Mouse (Mus musculus) fat pad, adult 2 months (tissue): ENCODE measurements around the gene Il24.

Experiments
- DNase-seq: peaks from one replicate; pipeline ENCODE4 v3.0.0-alpha.2; 2011; ENCODE audit warnings: low read depth, low spot score; ENCODE audit errors: extremely low read depth

The Il24 gene

GRCm38 (mm10) chr1:130854819-130855218, 32.4 kb downstream of the Il24 start:
- DNase-seq = no peak

- no peak for DNase-seq
Measured at GRCm38 (mm10) chr1:130850405-130850804, 36.8 kb downstream of the Il24 start.

GRCm38 (mm10) chr1:130849530-130850214, 37.6 kb downstream of the Il24 start:
- no peak for DNase-seq

- no peak for DNase-seq
Measured at GRCm38 (mm10) chr1:130844516-130844915, 42.7 kb downstream of the Il24 start.

DNA sequence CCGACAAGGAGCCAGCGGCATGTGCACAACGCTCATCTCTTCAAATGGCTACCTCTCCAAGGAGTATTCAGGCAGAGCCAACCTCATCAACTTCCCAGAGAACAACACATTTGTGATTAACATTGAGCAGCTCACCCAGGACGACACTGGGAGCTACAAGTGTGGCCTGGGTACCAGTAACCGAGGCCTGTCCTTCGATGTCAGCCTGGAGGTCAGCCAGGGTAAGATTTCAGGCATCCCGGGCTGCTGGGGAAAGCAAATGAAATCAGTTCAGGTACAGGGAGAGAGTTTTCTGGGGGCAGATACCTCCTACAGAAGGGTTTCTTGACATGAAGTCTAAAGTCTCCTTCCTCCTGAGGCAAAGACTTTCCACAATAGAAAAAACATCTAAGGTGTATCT, 45.6 kb downstream of the Il24 start:
- DNase-seq = no peak

- no peak for DNase-seq
Measured at GRCm38 (mm10) chr1:130840599-130841379, 46.5 kb downstream of the Il24 start.

DNA sequence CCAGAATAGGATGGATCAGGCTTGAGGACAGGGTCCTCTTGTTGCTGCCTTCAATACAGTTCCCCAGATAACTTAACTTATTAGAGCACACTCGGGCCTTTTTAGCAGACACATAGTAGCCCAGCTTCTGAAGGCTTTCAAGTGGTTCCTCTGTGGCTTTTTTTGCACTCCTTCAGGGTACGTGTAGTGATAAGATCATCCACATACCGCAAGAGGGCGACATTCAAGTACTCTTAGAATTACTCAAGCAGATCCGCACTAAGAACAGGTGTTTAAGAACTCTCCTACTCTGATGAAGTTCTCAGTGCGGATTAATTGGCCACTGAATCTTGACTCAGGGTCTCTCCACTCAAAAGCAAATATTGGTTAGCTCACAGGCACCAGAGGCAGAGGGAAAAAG, 49.0 kb downstream of the Il24 start:
- DNase-seq = no peak

DNA sequence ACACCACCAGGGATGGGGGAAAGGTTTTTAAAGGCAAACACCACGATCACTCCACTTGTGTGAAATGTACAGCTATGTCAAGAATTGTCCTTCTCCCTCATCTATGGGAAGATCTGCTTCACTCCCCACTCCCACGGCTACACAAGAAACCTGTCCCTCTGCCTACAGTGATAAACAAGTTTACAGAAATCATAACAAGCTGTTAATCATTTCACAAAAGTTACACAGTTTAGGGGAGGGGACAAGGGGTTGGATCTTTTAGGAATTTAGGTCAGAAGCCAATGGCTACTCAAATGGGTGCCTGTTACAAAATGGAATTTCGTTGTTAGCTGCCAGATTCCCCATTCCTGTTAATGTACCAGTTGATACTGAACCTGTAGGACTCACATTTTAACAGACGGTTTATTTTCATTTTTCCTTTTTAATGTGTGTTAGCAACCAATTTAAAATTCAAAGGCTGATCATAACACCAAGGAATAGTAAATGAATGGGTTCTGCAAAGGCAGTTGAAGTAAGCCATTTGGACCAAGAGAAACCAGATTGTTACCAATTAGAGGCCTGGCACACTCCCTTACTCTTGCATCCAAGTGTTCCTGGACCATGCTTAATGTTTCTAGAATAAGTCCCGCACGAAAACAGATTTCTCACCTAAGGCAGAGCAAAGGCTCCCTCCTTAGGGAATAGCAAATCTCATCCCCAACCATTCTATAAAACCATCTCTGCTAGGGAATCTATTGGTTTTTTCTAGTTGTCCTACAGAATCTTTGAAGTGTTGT, 51.9 kb downstream of the Il24 start:
- no peak for DNase-seq

DNA sequence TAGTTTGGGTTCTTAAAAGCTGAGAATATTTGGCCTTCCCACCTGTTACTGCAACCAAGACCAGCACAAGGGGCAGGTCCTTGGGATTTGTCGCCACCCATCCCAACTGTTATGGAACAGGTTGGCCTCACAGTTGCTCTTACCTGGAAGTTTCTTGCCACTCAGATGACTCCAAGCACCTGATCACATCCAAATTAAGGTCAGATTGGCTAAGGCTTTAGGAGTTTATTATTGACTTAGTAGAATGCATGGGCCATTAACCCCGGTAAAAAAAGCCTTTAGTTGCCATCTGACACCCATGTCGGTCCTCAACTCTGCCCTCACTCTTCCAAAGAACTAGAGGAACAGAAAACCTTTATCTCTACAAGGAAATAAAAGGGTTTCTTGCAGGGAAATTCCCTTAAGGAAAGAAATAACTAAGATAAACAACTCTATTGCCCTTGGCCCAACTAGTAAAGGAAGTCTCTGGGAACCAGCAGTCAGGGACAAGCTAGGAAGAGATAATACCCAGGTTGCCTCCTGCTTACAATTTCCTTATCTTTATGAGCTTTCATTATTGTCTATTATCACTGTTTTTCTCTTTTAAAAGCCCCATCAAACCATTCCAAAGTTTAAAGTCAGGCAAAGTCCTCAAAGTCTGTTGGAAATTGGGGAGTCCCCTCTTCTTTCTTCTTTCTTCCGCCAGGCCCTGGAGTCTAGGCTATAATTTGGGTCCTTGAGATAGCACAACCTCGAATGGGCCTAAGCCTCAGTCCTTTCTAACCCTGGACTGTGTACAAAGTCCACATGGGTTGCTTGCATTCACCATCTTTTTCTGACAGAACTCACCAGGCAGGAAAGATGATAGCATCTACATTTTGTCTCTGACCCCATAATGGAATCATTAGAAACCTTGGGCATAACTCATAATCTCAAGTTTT, 54.8 kb downstream of the Il24 start:
- DNase-seq = no peak
